Mouse (Mus musculus): ENCODE results near the gene Lmf1. TPM values are rescaled to one million over a fixed set of nuclear protein-coding genes. Genes with fewer than 3 reads are reported as not detected.
A peak's percentile ranks its signal among the peaks of the same experiment; 100 is the strongest.

The Lmf1 gene
- total RNA-seq, 2 experiments from 2014 or later, result 9.7 to 14.9 TPM

GRCm38 (mm10) chr17:25614723-25615510, 36.0 kb downstream of the Lmf1 start:
- DNase-seq, result no peak
- no peak for TF ChIP-seq CTCF (IDR thresholded peaks at IDR 0.05)
- Histone ChIP-seq H3K27ac (no peak overlapping the region), H3K4me3 (no peak overlapping the region)
- intact Hi-C loops (cut with DNase I), result no loop called here

DNA sequence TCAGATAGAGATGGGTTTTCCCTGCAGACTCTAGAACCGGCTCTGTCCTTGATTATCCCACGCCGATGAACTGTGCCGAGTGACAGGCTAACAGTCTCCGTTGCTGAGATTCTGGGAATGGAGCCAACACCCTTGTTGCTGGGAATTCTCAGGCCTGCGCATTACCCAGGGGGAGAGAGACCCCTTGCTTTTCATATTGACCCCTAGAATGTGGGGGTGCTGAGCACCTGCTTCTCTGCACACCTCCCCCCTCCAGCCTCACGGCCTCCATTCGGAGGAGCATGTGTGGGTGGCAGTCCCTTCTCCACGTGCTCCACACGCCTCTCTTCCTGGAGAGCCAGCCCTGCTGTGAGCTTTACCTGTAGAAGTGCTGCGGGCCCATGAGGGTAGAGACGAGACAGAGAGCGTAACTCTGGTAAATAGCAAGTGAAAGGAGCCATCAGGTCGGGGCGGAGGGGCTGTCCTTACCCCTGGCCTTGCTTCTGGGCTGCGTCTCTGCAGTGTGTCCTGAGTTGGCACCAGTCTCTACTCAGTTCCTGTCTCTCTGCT, 39.7 kb downstream of the Lmf1 start:
- TF ChIP-seq CTCF (IDR thresholded peaks at IDR 0.05), result no peak
- Histone ChIP-seq H3K4me3 (no peak overlapping the region), H3K27ac (no peak overlapping the region)
- no peak for DNase-seq
- intact Hi-C loops (cut with DNase I), result no loop called here

DNA sequence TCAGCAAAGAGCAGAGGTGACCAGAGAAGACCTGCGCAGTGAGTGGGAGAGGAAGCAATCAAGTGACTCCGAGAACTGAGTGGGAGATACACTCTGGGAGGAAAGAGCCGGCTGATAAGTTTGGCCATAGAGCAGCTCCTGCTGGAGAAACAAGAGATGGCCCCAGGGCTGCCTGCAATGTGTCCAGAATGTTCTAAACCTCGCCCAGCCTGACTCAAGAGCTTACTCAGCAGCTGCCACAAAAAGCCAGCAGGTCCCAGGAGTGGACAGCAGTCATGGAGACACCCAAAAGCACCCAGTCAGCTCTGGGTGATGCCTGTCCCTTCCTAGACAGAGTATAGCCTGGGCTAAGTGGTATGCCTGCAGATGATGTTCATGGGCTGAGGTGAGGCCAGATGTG, 44.6 kb downstream of the Lmf1 start:
- DNase-seq, result peak; percentile 49
- intact Hi-C loops (cut with DNase I), result no loop called here
- Histone ChIP-seq H3K4me3 (no peak overlapping the region), H3K27ac (peak overlapping the region; percentile 13)
- TF ChIP-seq CTCF (IDR thresholded peaks at IDR 0.05), result peak; percentile 37

GRCm38 (mm10) chr17:25623935-25624334, 45.0 kb downstream of the Lmf1 start:
- intact Hi-C loops (cut with DNase I), result no loop called here
- no peak for TF ChIP-seq CTCF (IDR thresholded peaks at IDR 0.05)
- DNase-seq, result no peak
- peak overlapping the region; percentile 13; the same call in 1 of the 2 replicates for H3K27ac ChIP-seq
- no peak overlapping the region for H3K4me3 ChIP-seq

GRCm38 (mm10) chr17:25624446-25625119, 45.7 kb downstream of the Lmf1 start:
- DNase-seq, result no peak
- H3K27ac ChIP-seq, result no peak overlapping the region
- TF ChIP-seq CTCF (IDR thresholded peaks at IDR 0.05), result no peak
- intact Hi-C loops (cut with DNase I), result no loop called here
- no peak overlapping the region for H3K4me3 ChIP-seq

DNA sequence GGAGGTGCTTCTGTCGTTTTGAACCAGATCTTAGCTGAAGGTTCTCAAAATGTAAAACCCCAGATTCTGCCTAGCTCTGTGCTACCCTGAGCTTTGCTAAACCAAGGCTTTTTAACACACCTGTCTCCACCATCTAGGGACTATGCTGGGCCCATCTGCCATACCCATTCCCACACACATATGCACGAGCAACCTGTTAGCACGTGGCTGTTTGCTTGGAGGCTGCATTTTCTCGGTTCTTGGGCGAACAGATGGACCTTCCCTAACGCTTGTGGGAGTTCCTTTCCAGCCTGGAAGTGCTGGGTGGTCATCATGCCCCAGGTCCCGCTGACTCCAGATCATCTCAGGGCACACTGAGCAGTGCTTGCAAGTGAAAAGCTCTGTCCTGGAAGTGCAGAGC, 46.4 kb downstream of the Lmf1 start:
- intact Hi-C loops (cut with DNase I), result no loop called here
- Histone ChIP-seq H3K27ac (no peak overlapping the region), H3K4me3 (no peak overlapping the region)
- DNase-seq, result no peak
- no peak for TF ChIP-seq CTCF (IDR thresholded peaks at IDR 0.05)

- H3K4me3 ChIP-seq, result no peak overlapping the region
- no peak for DNase-seq
- TF ChIP-seq CTCF (IDR thresholded peaks at IDR 0.05), result no peak
- intact Hi-C loops (cut with DNase I), result no loop called here
- H3K27ac ChIP-seq, result peak overlapping the region; percentile 16; the same call in 1 of the 2 replicates
Measured at GRCm38 (mm10) chr17:25626196-25627043, 47.5 kb downstream of the Lmf1 start.

DNA sequence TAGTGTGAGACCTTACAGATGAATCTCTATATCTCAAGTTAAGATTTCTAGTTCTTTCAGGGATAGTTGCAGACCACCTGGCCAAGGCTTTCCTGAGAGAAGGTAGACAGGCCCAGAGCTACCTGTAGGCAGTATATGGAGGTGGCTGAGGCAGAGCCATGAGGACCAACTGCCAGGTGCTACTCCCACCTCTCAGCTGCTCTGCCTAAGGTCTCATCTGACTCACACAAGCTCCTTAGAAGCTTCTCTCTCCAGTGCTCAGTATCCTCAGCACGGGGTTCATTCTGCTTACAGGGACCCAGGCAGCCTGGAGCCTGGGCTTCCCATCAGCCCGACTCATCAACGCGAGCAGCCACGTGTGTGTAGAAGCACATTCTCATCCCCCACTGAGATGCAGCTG, 51.4 kb downstream of the Lmf1 start:
- intact Hi-C loops (cut with DNase I), result no loop called here
- no peak for TF ChIP-seq CTCF (IDR thresholded peaks at IDR 0.05)
- Histone ChIP-seq H3K27ac (no peak overlapping the region), H3K4me3 (no peak overlapping the region)
- no peak for DNase-seq

- peak; percentile 77 for DNase-seq
- no peak overlapping the region for H3K4me3 ChIP-seq
- intact Hi-C loops (cut with DNase I), result no loop called here
- no peak for TF ChIP-seq CTCF (IDR thresholded peaks at IDR 0.05)
- peak overlapping the region; percentile 32; the same call in 1 of the 2 replicates for H3K27ac ChIP-seq
Measured at GRCm38 (mm10) chr17:25634070-25634469, 55.2 kb downstream of the Lmf1 start.

- H3K27ac ChIP-seq, result no peak overlapping the region
- H3K4me3 ChIP-seq, result no peak overlapping the region
- intact Hi-C loops (cut with DNase I), result no loop called here
- DNase-seq, result no peak
- TF ChIP-seq CTCF (IDR thresholded peaks at IDR 0.05), result no peak
Measured at GRCm38 (mm10) chr17:25635387-25635786, 56.5 kb downstream of the Lmf1 start.

- Histone ChIP-seq H3K27ac (no peak overlapping the region), H3K4me3 (no peak overlapping the region)
- no peak for DNase-seq
- no peak for TF ChIP-seq CTCF (IDR thresholded peaks at IDR 0.05)
- intact Hi-C loops (cut with DNase I), result no loop called here
Measured at GRCm38 (mm10) chr17:25635806-25636205, 56.9 kb downstream of the Lmf1 start.

DNA sequence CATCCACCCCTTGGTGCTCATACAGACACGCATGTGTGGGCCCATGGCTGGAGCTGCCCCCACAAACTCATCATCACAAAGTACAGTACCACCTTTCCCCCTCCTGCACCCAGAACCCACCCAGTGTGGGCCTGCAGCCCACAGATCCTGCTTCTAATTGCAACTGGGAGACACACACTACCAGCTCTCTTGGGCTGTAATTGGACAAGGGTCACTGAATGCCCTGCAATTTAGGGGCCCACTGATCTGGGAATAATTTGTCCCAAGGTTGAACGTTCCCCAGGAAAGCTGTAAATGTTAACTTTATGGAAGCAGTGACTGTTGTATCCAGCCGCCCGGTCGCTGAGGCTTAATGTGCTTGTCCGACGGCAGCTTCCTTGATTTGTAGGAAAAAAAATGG, 59.1 kb downstream of the Lmf1 start:
- TF ChIP-seq CTCF (IDR thresholded peaks at IDR 0.05), result no peak
- no peak for DNase-seq
- no peak overlapping the region for H3K4me3 ChIP-seq
- no peak overlapping the region for H3K27ac ChIP-seq
- intact Hi-C loops (cut with DNase I), result no loop called here

Measured in gastrocnemius, adult 2 months (tissue).